Mouse (Mus musculus) adrenal gland (tissue): ENCODE measurements around the gene Cilp2.

Experiments used
- intact Hi-C: fragments of 180-260 bp; cut with DNase I; formaldehyde crosslinking; loops from one replicate; pipeline ENCODE4 v1.15.1; 2025
- long read RNA-seq, 2 experiments: library from polyadenylated mRNA; unstranded; transcript quantifications; one replicate each; pipeline ENCODE4 v2.0.0; 2020; ENCODE audit warnings: borderline replicate concordance in 1 of 2; ENCODE audit not compliant: insufficient replicate concordance in 1 of 2

Gene Cilp2
- long read RNA-seq, experiment 1: 0 reads
- long read RNA-seq, experiment 2: 0 reads

DNA sequence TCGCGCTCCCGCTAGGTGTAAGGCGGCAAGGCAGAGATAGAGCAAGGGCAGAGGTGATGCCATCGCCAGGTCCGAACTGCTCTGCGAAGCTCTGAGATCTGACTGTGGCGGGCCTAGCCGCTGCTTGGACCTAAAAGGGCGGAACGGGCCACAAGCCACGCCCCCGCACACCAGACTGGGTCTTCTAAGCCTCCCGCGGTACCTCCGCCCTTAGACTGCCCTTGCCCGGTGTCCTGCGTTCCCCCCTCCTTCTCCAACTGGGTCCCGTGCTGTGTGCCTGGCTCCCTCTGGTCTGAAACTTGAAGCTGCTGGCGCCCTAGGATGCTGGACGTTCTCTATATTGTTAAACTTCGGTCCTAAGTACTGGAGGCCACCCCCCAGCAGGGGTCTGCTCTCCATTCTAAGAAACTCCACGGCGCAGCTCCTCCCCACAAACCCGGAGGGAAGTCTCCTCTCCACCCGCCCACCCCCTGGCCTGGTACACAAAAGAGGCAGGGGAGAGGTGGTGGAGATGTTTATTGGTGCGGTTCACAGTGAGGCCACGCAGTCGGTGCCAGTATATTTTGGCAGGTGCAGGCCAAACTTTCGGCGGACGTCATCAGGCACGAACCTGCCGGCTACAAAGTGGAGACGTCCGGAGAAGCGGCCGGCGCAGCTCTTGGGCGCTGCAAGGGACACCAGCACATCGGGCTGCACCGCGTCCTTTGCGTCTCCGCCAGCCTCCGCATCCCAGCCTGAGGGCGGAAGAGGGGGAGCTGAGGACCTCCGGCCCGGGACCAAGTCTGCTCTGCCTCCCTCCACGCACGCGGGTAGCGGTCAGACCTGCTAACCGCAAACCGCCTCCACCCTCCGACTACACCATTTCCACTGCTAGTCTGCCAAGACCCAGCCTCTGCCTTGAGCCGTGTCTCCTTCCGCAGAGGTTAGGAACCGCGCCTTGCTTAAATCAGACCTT lies at the start of gene Cilp2:
Gene Cilp2 (minus strand): TSS at position 399 of the 955 bp plus-strand sequence.
- intact Hi-C loops: no loop called here

- intact Hi-C loops: no loop called here
These were observed 48.7 kb upstream of the Cilp2 start for GRCm38 (mm10) chr8:69936050-69936794.

- intact Hi-C loops: no loop called here
These were observed 47.9 kb upstream of the Cilp2 start for GRCm38 (mm10) chr8:69935431-69935830.

DNA sequence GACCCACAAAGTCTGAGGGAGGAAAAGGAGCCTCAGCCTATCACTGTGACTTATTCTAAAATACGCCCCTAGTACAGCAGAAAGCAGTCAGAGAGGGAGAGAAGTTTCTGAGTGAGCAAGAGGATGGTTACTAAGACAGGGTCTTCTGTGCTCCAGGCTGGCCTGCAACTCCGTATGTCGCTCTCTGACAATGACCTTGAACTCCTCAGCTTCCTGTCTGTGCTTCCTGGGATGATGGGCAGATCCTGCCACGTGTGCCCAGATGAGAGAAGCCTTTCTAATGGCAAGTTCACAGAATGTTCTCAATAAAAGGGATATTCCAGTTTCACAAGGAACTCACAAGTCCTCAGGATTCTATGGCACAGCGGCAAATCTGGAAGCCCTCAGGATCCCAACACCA lies 47.1 kb upstream of the Cilp2 start:
- intact Hi-C loops: no loop called here

DNA sequence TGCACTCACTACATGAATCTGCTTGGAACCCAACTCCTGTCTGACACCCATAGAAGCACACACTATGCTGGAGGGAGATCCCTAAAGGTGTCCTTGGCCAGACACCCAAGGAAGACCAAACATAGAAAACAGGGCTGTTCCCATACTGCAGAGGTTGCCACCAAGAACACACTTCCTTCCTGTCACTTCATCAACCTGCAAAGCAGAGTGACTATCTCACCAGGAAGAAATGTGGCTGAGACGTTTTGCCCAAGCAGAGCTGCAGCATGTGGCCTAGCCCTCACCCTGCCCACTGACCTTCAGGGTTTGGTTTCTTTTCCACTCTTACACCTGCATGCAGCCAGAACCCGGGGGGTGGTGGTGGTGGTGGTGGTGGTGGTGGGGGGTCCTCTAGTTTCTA lies 46.3 kb upstream of the Cilp2 start:
- intact Hi-C loops: no loop called here

- intact Hi-C loops: no loop called here
These were observed 39.4 kb upstream of the Cilp2 start for GRCm38 (mm10) chr8:69926901-69927300.

DNA sequence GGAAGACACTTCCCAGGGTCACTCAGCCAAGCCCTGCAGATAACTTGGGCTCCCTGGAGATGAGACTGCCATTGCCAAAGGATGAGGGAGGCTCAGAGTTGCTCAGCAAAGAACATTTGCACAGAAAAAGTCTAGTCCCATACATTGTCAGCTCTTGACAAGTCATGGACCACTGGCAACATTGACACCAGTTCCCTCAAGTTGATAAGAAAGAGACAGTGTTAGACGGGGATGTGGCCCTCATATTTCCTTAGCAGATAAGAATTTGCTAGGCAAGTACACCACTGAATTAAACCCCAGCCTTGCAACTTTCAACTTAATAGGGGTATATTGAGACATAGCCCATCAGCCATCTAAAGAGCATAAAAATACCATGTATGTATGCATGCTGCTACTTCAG lies 36.5 kb upstream of the Cilp2 start:
- intact Hi-C loops: no loop called here

- intact Hi-C loops: no loop called here
These were observed 33.7 kb upstream of the Cilp2 start for GRCm38 (mm10) chr8:69921141-69921540.

DNA sequence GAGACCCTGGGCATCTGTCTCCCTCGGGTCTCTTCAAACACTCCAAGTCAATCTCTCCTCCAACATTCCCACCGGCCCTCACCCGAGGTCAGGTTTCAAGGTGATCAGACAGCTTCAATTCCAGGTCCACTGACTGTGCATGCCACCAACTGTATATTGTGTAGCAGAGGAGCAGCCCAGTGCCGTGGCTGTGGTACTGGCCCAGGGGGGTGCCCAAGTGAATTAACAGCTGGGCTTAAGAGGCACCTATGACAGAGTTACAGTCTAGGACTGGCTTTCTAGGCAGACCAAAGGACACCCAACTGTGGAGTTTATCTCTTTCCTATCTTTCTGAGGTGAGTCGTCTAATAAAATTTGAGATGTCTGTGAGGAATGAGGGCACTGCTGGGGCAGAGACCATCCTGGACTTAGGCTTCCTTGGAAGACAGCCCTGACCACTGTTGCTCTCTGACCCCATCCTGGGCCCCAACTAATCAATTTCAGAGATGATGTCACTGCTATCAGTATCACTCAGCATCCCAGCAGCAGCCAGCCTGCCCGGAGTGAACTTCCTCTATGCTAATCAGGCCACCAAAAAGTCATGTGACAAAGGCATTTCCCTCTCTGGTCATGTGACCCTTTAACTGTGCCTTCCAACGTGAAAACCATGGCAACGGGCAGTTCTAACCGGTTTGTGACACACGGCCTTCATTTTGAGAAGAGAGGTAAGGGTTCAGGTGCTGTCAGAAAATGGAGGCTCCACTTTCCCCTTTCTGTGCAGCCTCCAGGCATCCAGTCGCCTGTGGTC lies 32.6 kb upstream of the Cilp2 start:
- intact Hi-C loops: loop anchor here (1.0 kb wide), 1 partner anchor 81 kb away; no protein-coding TSS in a partner anchor

DNA sequence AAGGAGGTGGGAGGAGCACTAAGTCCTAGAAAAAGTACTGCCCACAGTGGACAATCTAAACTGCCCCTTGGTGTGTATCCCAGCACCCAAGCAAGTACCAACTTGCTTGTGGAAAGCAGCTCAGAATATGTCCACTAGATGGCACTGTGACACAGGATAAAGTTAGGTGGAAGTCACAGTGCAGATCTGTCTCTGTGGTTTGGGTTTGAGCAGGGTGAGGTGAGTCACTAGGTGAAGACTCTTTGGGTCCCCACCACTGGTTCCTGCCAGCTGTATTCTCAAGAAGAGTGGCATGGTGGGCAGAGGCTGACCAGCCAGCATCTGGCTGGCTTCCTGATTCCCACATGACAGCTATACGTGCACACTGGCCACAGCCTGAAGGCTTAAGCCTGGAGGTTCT lies 31.5 kb upstream of the Cilp2 start:
- intact Hi-C loops: loop anchor here (1.0 kb wide), 1 partner anchor 82 kb away; no protein-coding TSS in a partner anchor

DNA sequence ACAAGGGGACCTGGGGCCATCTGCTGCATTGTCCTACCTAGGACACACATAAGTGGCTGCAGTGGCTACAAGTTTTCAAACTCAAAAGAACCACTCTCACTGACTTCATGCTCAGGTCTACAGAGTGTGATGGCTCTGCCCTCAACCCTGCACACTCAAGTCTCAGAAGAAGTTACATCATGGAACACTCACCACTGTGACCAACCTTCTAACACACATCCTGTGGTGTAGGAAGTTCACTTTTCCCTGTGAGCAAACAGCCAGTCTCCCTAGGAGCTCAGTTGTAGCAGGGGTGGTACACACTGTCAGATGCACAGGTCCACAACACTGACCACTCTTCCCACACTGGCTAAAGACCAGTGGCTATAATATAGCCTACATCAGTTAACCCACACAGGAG lies 31.0 kb upstream of the Cilp2 start:
- intact Hi-C loops: no loop called here

GRCm38 (mm10) chr8:69915748-69916147 lies 28.3 kb upstream of the Cilp2 start:
- intact Hi-C loops: no loop called here

- intact Hi-C loops: no loop called here
These were observed 27.0 kb upstream of the Cilp2 start for GRCm38 (mm10) chr8:69914526-69914925.

GRCm38 (mm10) chr8:69912478-69913074 lies 25.1 kb upstream of the Cilp2 start:
- intact Hi-C loops: no loop called here

DNA sequence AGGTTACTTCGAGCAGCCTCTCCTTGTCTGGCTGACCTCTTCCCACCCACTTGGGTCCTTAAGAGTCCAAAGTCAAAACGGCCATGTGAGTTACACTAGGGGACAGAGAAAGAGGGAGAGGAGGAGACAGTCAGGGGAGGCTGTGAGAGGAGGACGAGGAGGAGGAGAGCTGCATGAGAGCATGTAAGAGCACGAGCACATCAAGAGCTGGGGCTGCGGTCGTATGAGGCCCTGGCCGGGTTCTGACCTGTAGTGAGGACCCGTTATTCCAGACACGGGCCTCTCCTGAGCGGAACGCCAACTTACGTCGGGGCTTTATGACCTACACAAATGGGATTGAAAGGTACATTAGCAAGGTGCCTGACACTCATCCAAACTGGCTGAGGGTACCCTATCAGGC lies 24.4 kb upstream of the Cilp2 start:
- intact Hi-C loops: no loop called here

- intact Hi-C loops: no loop called here
These were observed 19.6 kb upstream of the Cilp2 start for GRCm38 (mm10) chr8:69907106-69907505.

GRCm38 (mm10) chr8:69906260-69906659 lies 18.8 kb upstream of the Cilp2 start:
- intact Hi-C loops: no loop called here

- intact Hi-C loops: no loop called here
These were observed 16.6 kb upstream of the Cilp2 start for GRCm38 (mm10) chr8:69904096-69904495.

DNA sequence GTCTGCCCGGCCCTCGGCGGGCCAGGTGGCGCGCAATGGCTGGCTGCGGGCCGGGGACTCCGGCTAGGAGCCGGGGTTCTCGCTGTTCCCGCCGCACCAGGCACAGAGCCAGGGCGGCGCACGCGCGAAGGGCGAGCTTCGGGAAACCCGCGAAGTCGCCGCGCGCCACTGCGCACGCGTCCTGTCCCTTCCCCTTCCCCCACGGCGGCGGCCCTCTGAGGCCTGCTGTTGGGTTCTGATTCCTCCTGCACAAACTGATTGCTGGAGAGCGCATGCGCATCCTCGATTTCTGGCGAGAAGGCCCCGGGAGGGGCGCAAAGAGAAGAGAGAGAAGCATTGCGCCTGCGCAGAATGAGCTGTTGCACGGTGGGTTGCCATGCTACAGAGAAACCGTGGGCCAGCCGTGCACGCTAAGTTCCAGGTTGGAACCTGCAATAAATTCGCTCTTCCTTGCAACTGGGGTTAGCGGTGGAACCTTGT lies 15.6 kb upstream of the Cilp2 start:
- intact Hi-C loops: no loop called here

- intact Hi-C loops: no loop called here
These were observed 14.9 kb upstream of the Cilp2 start, which contains the start of the genes Tssk6, Ndufa13 and Yjefn3 for GRCm38 (mm10) chr8:69902163-69903062. TSS of gene Tssk6 (plus strand) at chr8:69902184. TSS of gene Ndufa13 (minus strand) at chr8:69902558. TSS of gene Yjefn3 (minus strand) at chr8:69902712.
